Mouse (Mus musculus) C2C12 (cell line): ENCODE results near the gene Tbc1d16. TPM values are rescaled to one million over a fixed set of nuclear protein-coding genes. Genes with fewer than 3 reads are reported as not detected.

ENCODE experiments used
- H3K27me3 ChIP-seq: one replicate; pipeline ENCODE4 v1.6.1; 2011; ENCODE audit not compliant: control insufficient read depth, insufficient read depth, insufficient read length
- H3K36me3 ChIP-seq: one replicate; pipeline ENCODE4 v1.6.1; 2011; ENCODE audit not compliant: control insufficient read depth, insufficient read depth
- H3K4me3 ChIP-seq: one replicate; pipeline ENCODE4 v1.5.1; 2011; ENCODE audit warnings: mild to moderate bottlenecking, control low read depth; ENCODE audit not compliant: poor library complexity, insufficient read depth, severe bottlenecking
- H3K79me2 ChIP-seq: one replicate; pipeline ENCODE4 v1.6.1; 2011; ENCODE audit not compliant: control insufficient read depth, insufficient read depth
- H3K79me3 ChIP-seq: one replicate; pipeline ENCODE4 v1.6.1; 2011; ENCODE audit warnings: low read depth, control low read depth
- H3ac ChIP-seq: one replicate; pipeline ENCODE3; 2011; ENCODE audit warnings: low read depth; ENCODE audit not compliant: control insufficient read depth, insufficient read length
- CEBPB ChIP-seq: IDR thresholded peaks from one replicate; pipeline ENCODE4 v1.6.1; 2011; ENCODE audit warnings: low read depth, mild to moderate bottlenecking, control low read depth, moderate library complexity
- CTCF ChIP-seq: IDR thresholded peaks from one replicate; pipeline ENCODE4 v1.5.1; 2011; ENCODE audit not compliant: control insufficient read depth, insufficient read depth, insufficient read length
- FOSL1 ChIP-seq: IDR thresholded peaks from one replicate; pipeline ENCODE4 v1.8.0; 2011; ENCODE audit warnings: mild to moderate bottlenecking, low read length; ENCODE audit not compliant: poor library complexity, insufficient read depth, severe bottlenecking
- MAX ChIP-seq: IDR thresholded peaks from one replicate; pipeline ENCODE4 v1.6.1; 2011; ENCODE audit warnings: mild to moderate bottlenecking, control low read depth
- MYOD1 ChIP-seq: IDR thresholded peaks from one replicate; pipeline ENCODE4 v1.6.1; 2011; ENCODE audit warnings: low read depth; ENCODE audit not compliant: control insufficient read depth, insufficient read length
- MYOG ChIP-seq: IDR thresholded peaks from one replicate; pipeline ENCODE4 v1.6.1; 2011; ENCODE audit not compliant: control insufficient read depth, insufficient read length; ENCODE audit errors: extremely low read depth
- USF1 ChIP-seq: IDR thresholded peaks from one replicate; pipeline ENCODE4 v1.6.1; 2011; ENCODE audit warnings: low read depth, mild to moderate bottlenecking, control low read depth, moderate library complexity
- polyA plus RNA-seq: library from polyadenylated mRNA; unstranded; fragments of >200 nt; fragmentation: generic; extraction: Trizol; gene quantifications from one replicate; pipeline ENCODE4 v1.2.1, GENCODE M21; 2012; ENCODE audit warnings: missing spikeins

Gene Tbc1d16
- polyA plus RNA-seq, 1 experiment = 4.9 TPM

GRCm38 (mm10) chr11:119150442-119150841, 77.9 kb downstream of the Tbc1d16 start:
- TF ChIP-seq MYOD1 (no peak), MAX (no peak), CTCF (no peak), USF1 (no peak), MYOG (no peak), CEBPB (no peak), FOSL1 (no peak)
- H3ac ChIP-seq = no peak overlapping the region
- no peak overlapping the region for H3K4me3 ChIP-seq
- no peaks in the 10 kb centered on the region for H3K36me3 ChIP-seq
- H3K79me3 ChIP-seq = no peaks in the 10 kb centered on the region
- no peaks in the 10 kb centered on the region for H3K27me3 ChIP-seq
- no peaks in the 10 kb centered on the region for H3K79me2 ChIP-seq

- no peak overlapping the region for H3K4me3 ChIP-seq
- no peaks in the 10 kb centered on the region for H3K79me3 ChIP-seq
- H3ac ChIP-seq = no peak overlapping the region
- TF ChIP-seq MYOG = no peak
- no peaks in the 10 kb centered on the region for H3K27me3 ChIP-seq
- H3K36me3 ChIP-seq = no peaks in the 10 kb centered on the region
- no peaks in the 10 kb centered on the region for H3K79me2 ChIP-seq
Observed at GRCm38 (mm10) chr11:119148829-119149228, 79.5 kb downstream of the Tbc1d16 start.

GRCm38 (mm10) chr11:119147153-119147552, 81.1 kb downstream of the Tbc1d16 start:
- Histone ChIP-seq H3K4me3 (no peak overlapping the region), H3ac (no peak overlapping the region), H3K79me2 (no peaks in the 10 kb centered on the region), H3K27me3 (no peaks in the 10 kb centered on the region), H3K79me3 (no peaks in the 10 kb centered on the region), H3K36me3 (no peaks in the 10 kb centered on the region)
- TF ChIP-seq FOSL1 (no peak), USF1 (no peak), MAX (no peak), MYOD1 (no peak), CEBPB (no peak), MYOG (no peak), CTCF (no peak)

DNA sequence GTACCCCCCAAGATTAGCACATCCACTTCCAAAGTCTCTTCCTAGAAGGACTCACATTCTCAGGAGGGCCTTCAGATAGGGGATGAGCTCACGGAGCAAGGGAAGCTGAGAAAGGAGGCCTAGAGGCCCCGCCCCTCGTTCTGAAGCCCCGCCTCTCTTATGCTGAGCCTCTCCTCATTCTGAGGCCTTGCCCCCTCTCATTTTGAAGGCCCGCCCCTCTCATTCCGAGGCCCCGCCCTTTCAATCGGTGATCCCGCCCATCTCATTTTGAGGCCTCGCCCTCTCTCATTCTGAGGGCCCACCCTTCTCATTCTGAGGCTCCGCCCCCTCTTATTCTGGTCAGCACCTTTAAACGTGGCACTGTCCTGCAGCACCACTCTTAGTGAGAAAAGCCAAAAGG, 82.2 kb downstream of the Tbc1d16 start:
- H3K79me3 ChIP-seq = no peaks in the 10 kb centered on the region
- TF ChIP-seq CTCF (no peak), MYOD1 (no peak), FOSL1 (no peak), CEBPB (no peak), MAX (no peak), USF1 (no peak), MYOG (no peak)
- no peaks in the 10 kb centered on the region for H3K27me3 ChIP-seq
- no peak overlapping the region for H3ac ChIP-seq
- H3K79me2 ChIP-seq = no peaks in the 10 kb centered on the region
- H3K36me3 ChIP-seq = no peaks in the 10 kb centered on the region
- H3K4me3 ChIP-seq = no peak overlapping the region

GRCm38 (mm10) chr11:119144801-119145475, 83.4 kb downstream of the Tbc1d16 start:
- Histone ChIP-seq H3K79me2 (no peaks in the 10 kb centered on the region), H3K79me3 (no peaks in the 10 kb centered on the region), H3K27me3 (peaks cover 5% of the 10 kb centered on the region), H3K36me3 (no peaks in the 10 kb centered on the region), H3ac (no peak overlapping the region), H3K4me3 (no peak overlapping the region)
- TF ChIP-seq USF1 = no peak
- TF ChIP-seq CEBPB = no peak
- TF ChIP-seq MAX = no peak
- no peak for TF ChIP-seq CTCF
- TF ChIP-seq MYOG = no peak
- no peak for TF ChIP-seq MYOD1
- no peak for TF ChIP-seq FOSL1

- TF ChIP-seq MAX (no peak), CEBPB (no peak), FOSL1 (no peak), USF1 (no peak), CTCF (no peak), MYOG (no peak), MYOD1 (no peak)
- no peaks in the 10 kb centered on the region for H3K79me2 ChIP-seq
- no peaks in the 10 kb centered on the region for H3K36me3 ChIP-seq
- H3ac ChIP-seq = no peak overlapping the region
- H3K79me3 ChIP-seq = no peaks in the 10 kb centered on the region
- H3K27me3 ChIP-seq = peaks cover 9% of the 10 kb centered on the region
- H3K4me3 ChIP-seq = no peak overlapping the region
Observed at GRCm38 (mm10) chr11:119143376-119144002, 84.8 kb downstream of the Tbc1d16 start.
